Mouse (Mus musculus): ENCODE results near the gene Mta3.
"Not testable (repeated sequence)": the region's sequence is repeated elsewhere in the genome, so short reads cannot be mapped to it uniquely, and the experiment has no call there.

Mta3 gene

GRCm38 (mm10) chr17:83848482-83848881 lies 142.5 kb downstream of the Mta3 start:
- in situ Hi-C loops (cut with MboI, MseI) = loop anchor here (5.0 kb wide), 1 partner anchor 76 kb away; no protein-coding TSS in a partner anchor

GRCm38 (mm10) chr17:83849081-83849675 lies 143.2 kb downstream of the Mta3 start:
- in situ Hi-C loops (cut with MboI, MseI) = loop anchor here (5.0 kb wide), 1 partner anchor 77 kb away; no protein-coding TSS in a partner anchor

- in situ Hi-C loops (cut with MboI, MseI) = loop anchor here (5.0 kb wide), 1 partner anchor 77 kb away; no protein-coding TSS in a partner anchor
Observed at GRCm38 (mm10) chr17:83849717-83850116, 143.8 kb downstream of the Mta3 start.

- in situ Hi-C loops (cut with MboI, MseI) = no loop called here
Observed at GRCm38 (mm10) chr17:83850458-83850857, 144.5 kb downstream of the Mta3 start.

- in situ Hi-C loops (cut with MboI, MseI) = no loop called here
Observed at GRCm38 (mm10) chr17:83850864-83851263, 144.9 kb downstream of the Mta3 start.

- in situ Hi-C loops (cut with MboI, MseI) = no loop called here
Observed at GRCm38 (mm10) chr17:83853831-83854230, 147.9 kb downstream of the Mta3 start.

GRCm38 (mm10) chr17:83854284-83854918 lies 148.4 kb downstream of the Mta3 start:
- in situ Hi-C loops (cut with MboI, MseI) = no loop called here

GRCm38 (mm10) chr17:83858413-83858812 lies 152.4 kb downstream of the Mta3 start:
- in situ Hi-C loops (cut with MboI, MseI) = no loop called here

GRCm38 (mm10) chr17:83859639-83860038 lies 153.7 kb downstream of the Mta3 start:
- in situ Hi-C loops (cut with MboI, MseI) = no loop called here

GRCm38 (mm10) chr17:83860224-83860623 lies 154.3 kb downstream of the Mta3 start:
- in situ Hi-C loops (cut with MboI, MseI) = no loop called here

GRCm38 (mm10) chr17:83860968-83861367 lies 155.0 kb downstream of the Mta3 start:
- in situ Hi-C loops (cut with MboI, MseI) = not testable (repeated sequence)

GRCm38 (mm10) chr17:83861444-83862133 lies 155.6 kb downstream of the Mta3 start:
- in situ Hi-C loops (cut with MboI, MseI) = no loop called here

GRCm38 (mm10) chr17:83862134-83862881 lies 156.3 kb downstream of the Mta3 start:
- in situ Hi-C loops (cut with MboI, MseI) = no loop called here

- in situ Hi-C loops (cut with MboI, MseI) = no loop called here
Observed at GRCm38 (mm10) chr17:83865366-83865765, 159.4 kb downstream of the Mta3 start.

GRCm38 (mm10) chr17:83866582-83866981 lies 160.6 kb downstream of the Mta3 start:
- in situ Hi-C loops (cut with MboI, MseI) = no loop called here

- in situ Hi-C loops (cut with MboI, MseI) = no loop called here
Observed at GRCm38 (mm10) chr17:83870385-83870784, 164.4 kb downstream of the Mta3 start.
